Mouse (Mus musculus): ENCODE data around the gene Col15a1.

DNA sequence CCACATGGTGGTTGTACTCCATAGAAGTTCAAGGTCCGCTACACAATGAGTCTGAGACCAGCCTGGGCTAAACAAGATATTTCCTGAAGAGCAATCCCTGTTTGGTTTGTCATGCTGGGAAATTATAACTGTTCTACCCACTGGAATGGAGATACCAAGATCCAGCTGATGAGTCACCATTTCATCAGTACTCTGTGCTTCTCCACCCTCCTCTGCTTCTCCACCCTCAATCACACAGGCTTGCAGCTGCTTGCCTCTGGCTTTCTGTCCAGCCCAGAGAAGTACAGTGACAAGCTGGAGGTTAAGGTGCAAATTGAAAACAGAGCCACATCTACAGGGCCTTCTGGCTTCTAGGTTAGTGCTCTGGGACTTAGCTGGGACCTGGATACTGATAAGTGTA, 10.9 kb downstream of the Col15a1 start:
- TF ChIP-seq CTCF (IDR thresholded peaks at IDR 0.05) (no peak), EP300 (IDR thresholded peaks at IDR 0.05) (no peak)
